Comparison of ENCODE assay signal across 9 mouse cellular contexts in the genomic region with DNA sequence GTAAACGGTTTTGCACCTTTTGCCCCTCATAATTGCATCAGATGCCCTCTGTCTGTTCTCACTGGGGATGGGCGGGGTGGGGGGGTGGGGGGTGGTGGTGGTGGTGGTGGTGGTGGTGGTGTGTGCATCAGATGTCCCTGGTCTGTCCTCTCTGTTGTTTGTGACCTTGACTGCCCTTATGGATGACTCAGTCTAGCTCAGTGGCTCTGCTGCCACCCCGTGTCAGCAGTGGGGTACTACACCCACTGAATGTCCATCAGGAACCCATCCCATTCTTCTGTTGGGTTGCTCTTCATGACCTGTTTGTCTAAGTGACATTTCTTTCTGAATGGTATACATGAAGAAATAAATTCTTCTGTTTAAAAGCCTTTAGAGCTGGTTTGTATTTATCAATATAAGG. TPM values are rescaled to one million over a fixed set of nuclear protein-coding genes. Genes with fewer than 3 reads are reported as not detected.
DNase-seq lines count a peak whose midpoint lies in the region; ATAC-seq and TF ChIP-seq lines count a peak whose summit lies in the region.
"Had no signal": no experiment of that assay in that cellular context is flagged by ENCODE, and none has a peak within 500 bp of the region (broad histone marks: within the 10 kb centered on the region; RNA-seq: fewer than 3 reads in every experiment).

No protein-coding gene starts in this region.

- no peak overlapping the region for H3K9ac ChIP-seq in heart, embryonic 12.5 days
- H3K9ac ChIP-seq in kidney, embryonic 15.5 days = no peak overlapping the region
- H3K9ac ChIP-seq in liver, adult 2 months (ENCODE audit: low read depth, low read length) = no peak overlapping the region
- no peak overlapping the region for H3K9ac ChIP-seq in stomach, embryonic 14.5 days (replicated peaks; ENCODE audit: low read depth, low read length)
- H3K9ac ChIP-seq: embryonic facial prominence, embryonic 13.5 days had no signal

- ATAC-seq in erythroid progenitor cell, adult 5-6 weeks (replicated peaks; ENCODE audit: low FRiP score, poor library complexity, severe bottlenecking) = peak; percentile 84
- peak; percentile 76 for ATAC-seq in heart, embryonic 12.5 days (ENCODE audit: insufficient number of reproducible peaks, low FRiP score)
- ATAC-seq in kidney, embryonic 15.5 days (replicated peaks; ENCODE audit: low FRiP score) = peak; percentile 76
- ATAC-seq in stomach, embryonic 14.5 days (ENCODE audit: insufficient number of reproducible peaks, insufficient read depth, low FRiP score, low read depth) = peak; percentile 49; the same call in 1 of the 2 replicates

- no peaks in the 10 kb centered on the region for H3K79me2 ChIP-seq in liver, adult 2 months (ENCODE audit: control insufficient read depth, insufficient read depth, low read length)

- no peaks in the 10 kb centered on the region for H3K36me3 ChIP-seq in heart, embryonic 12.5 days
- no peaks in the 10 kb centered on the region for H3K36me3 ChIP-seq in kidney, embryonic 15.5 days
- H3K36me3 ChIP-seq in liver, adult 2 months (ENCODE audit: control insufficient read depth, insufficient read depth, low read length) = no peaks in the 10 kb centered on the region
- H3K36me3 ChIP-seq in stomach, embryonic 14.5 days (ENCODE audit: control insufficient read depth, insufficient read depth, low read length) = no peaks in the 10 kb centered on the region
- H3K36me3 ChIP-seq: embryonic facial prominence, embryonic 13.5 days had no signal

- H3K27me3 ChIP-seq in heart, embryonic 12.5 days (replicated peaks) = no peaks in the 10 kb centered on the region
- no peaks in the 10 kb centered on the region for H3K27me3 ChIP-seq in kidney, embryonic 15.5 days
- H3K27me3 ChIP-seq in liver, adult 2 months (ENCODE audit: control insufficient read depth, insufficient read depth, low read length) = no peaks in the 10 kb centered on the region
- no peaks in the 10 kb centered on the region for H3K27me3 ChIP-seq in stomach, embryonic 14.5 days (ENCODE audit: control insufficient read depth, insufficient read depth, low read length)
- H3K27me3 ChIP-seq: embryonic facial prominence, embryonic 13.5 days had no signal

- H3K27ac ChIP-seq in bone marrow macrophage, adult 2 months (ENCODE audit: insufficient read depth, low read depth, low read length) = no peak overlapping the region
- H3K27ac ChIP-seq in heart, embryonic 12.5 days (ENCODE audit: poor library complexity, severe bottlenecking) = peak overlapping the region; percentile 92
- H3K27ac ChIP-seq in kidney, embryonic 15.5 days = no peak overlapping the region
- no peak overlapping the region for H3K27ac ChIP-seq in liver, adult 2 months (replicated peaks; ENCODE audit: insufficient read depth, low read depth, low read length)
- no peak overlapping the region for H3K27ac ChIP-seq in stomach, embryonic 14.5 days (ENCODE audit: low read length)
- H3K27ac ChIP-seq: embryonic facial prominence, embryonic 13.5 days had no signal

- DNase-seq in CD4-positive helper T cell, adult 2 months (ENCODE audit: low read depth, low spot score) = peak; percentile 73
- DNase-seq in liver, adult 2 months (ENCODE audit: extremely low read depth, low read depth, low spot score) = peak; percentile 60
- peak; percentile 84 for DNase-seq in naive thymus-derived CD4-positive, alpha-beta T cell, adult 2 months (ENCODE audit: low read depth)

- peak; percentile 76 for TF ChIP-seq CTCF in bone marrow macrophage, adult 2 months (IDR thresholded peaks at IDR 0.05; ENCODE audit: low read depth, low read length)
- TF ChIP-seq CTCF in liver, adult 2 months (IDR thresholded peaks at IDR 0.05; ENCODE audit: low read depth, low read length) = peak; percentile 97

- no peak overlapping the region for H3K4me3 ChIP-seq in bone marrow macrophage, adult 2 months (ENCODE audit: insufficient read depth, low read length)
- no peak overlapping the region for H3K4me3 ChIP-seq in heart, embryonic 12.5 days
- no peak overlapping the region for H3K4me3 ChIP-seq in kidney, embryonic 15.5 days (replicated peaks)
- no peak overlapping the region for H3K4me3 ChIP-seq in liver, adult 2 months (ENCODE audit: insufficient read depth, low read depth, low read length)
- H3K4me3 ChIP-seq in stomach, embryonic 14.5 days (ENCODE audit: low read depth, low read length) = no peak overlapping the region
- H3K4me3 ChIP-seq: embryonic facial prominence, embryonic 13.5 days had no signal

- WGBS in heart, embryonic 12.5 days = 19% methylated on average over 3 of the region's 3 CpGs
- WGBS in kidney, embryonic 15.5 days = 22% methylated on average over 3 of the region's 3 CpGs
- WGBS in liver, adult 2 months = 10% methylated on average over 3 of the region's 3 CpGs
- WGBS in stomach, embryonic 14.5 days = 18% methylated on average over 3 of the region's 3 CpGs

- 0 out of 2 replicates have a peak overlapping the region, but pooled peaks have one; percentile 24 for H3K4me2 ChIP-seq in heart, embryonic 12.5 days
- no peak overlapping the region for H3K4me2 ChIP-seq in kidney, embryonic 15.5 days
- no peak overlapping the region for H3K4me2 ChIP-seq in stomach, embryonic 14.5 days (replicated peaks; ENCODE audit: low read depth, low read length)
- H3K4me2 ChIP-seq: embryonic facial prominence, embryonic 13.5 days had no signal

- H3K9me3 ChIP-seq in heart, embryonic 12.5 days (replicated peaks) = no peaks in the 10 kb centered on the region
- no peaks in the 10 kb centered on the region for H3K9me3 ChIP-seq in kidney, embryonic 15.5 days (replicated peaks)
- no peaks in the 10 kb centered on the region for H3K9me3 ChIP-seq in stomach, embryonic 14.5 days (ENCODE audit: control insufficient read depth, low read depth, low read length)
- H3K9me3 ChIP-seq: embryonic facial prominence, embryonic 13.5 days had no signal

- TF ChIP-seq POLR2A in bone marrow macrophage, adult 2 months (IDR thresholded peaks at IDR 0.05; ENCODE audit: borderline replicate concordance, low read depth, low read length) = no peak
- TF ChIP-seq POLR2A in liver, adult 2 months (IDR thresholded peaks at IDR 0.05; ENCODE audit: extremely low read depth, insufficient read depth, low read length) = no peak

- H3K4me1 ChIP-seq in bone marrow macrophage, adult 2 months (ENCODE audit: control insufficient read depth, insufficient read depth, low read length) = peaks cover 10% of the 10 kb centered on the region
- peaks cover 11% of the 10 kb centered on the region for H3K4me1 ChIP-seq in heart, embryonic 12.5 days (replicated peaks)
- 0 out of 2 replicates have a peak, but pooled peaks cover 4% of the 10 kb centered on the region for H3K4me1 ChIP-seq in kidney, embryonic 15.5 days
- no peaks in the 10 kb centered on the region for H3K4me1 ChIP-seq in liver, adult 2 months (ENCODE audit: control insufficient read depth, insufficient read depth, low read length)
- no peaks in the 10 kb centered on the region for H3K4me1 ChIP-seq in stomach, embryonic 14.5 days (ENCODE audit: control insufficient read depth, insufficient read depth, low read length)
- H3K4me1 ChIP-seq: embryonic facial prominence, embryonic 13.5 days had no signal

RNA-seq across cellular contexts. Expression of a gene that starts 43.3 kb away (rescaled TPM):
- polyA plus RNA-seq in bone marrow macrophage, adult 2 months (2012; ENCODE audit: insufficient read depth, insufficient read length, missing spikeins) = 1.7 and 4.1 TPM in 2 replicates
- 9.7 TPM in 1 of 2 replicates, not detected in the other for total RNA-seq in erythroid progenitor cell, adult 5-6 weeks (2015; ENCODE audit: low replicate concordance)
- 2.3 and 3.0 TPM in 2 replicates for total RNA-seq in erythroid progenitor cell, adult 5-6 weeks (2017; ENCODE audit: low replicate concordance)
- 12.4 and 13.5 TPM in 2 replicates for polyA plus RNA-seq in heart, embryonic 12.5 days (2016; fragmentation: Nextera tagmentation; extraction: Ambion mirVana)
- polyA plus RNA-seq in kidney, embryonic 15.5 days (2015; fragmentation: Nextera tagmentation; extraction: Ambion mirVana) = 6.2 and 6.4 TPM in 2 replicates
- 2.0 and 2.2 TPM in 2 replicates for total RNA-seq in liver, adult 2 months (2014; rRNA removed)
- polyA plus RNA-seq in liver, adult 2 months (2012; rRNA removed) = 0.29 and 0.46 TPM in 2 replicates
- polyA plus RNA-seq in stomach, embryonic 14.5 days (2014; fragmentation: Nextera tagmentation; extraction: Ambion mirVana) = 6.3 and 7.1 TPM in 2 replicates
